Mouse (Mus musculus): ENCODE measurements around the gene 3425401B19Rik.

3425401B19Rik gene

GRCm38 (mm10) chr14:32638485-32638884 lies 46.6 kb downstream of the 3425401B19Rik start:
- DNase-seq = no peak

GRCm38 (mm10) chr14:32634015-32634682 lies 50.9 kb downstream of the 3425401B19Rik start:
- no peak for DNase-seq

GRCm38 (mm10) chr14:32632908-32633600 lies 52.0 kb downstream of the 3425401B19Rik start:
- no peak for DNase-seq

- no peak for DNase-seq
Observed at GRCm38 (mm10) chr14:32628584-32628983, 56.5 kb downstream of the 3425401B19Rik start.

- no peak for DNase-seq
Observed at GRCm38 (mm10) chr14:32627271-32627670, 57.8 kb downstream of the 3425401B19Rik start.

GRCm38 (mm10) chr14:32624811-32625210 lies 60.3 kb downstream of the 3425401B19Rik start:
- DNase-seq = no peak

- no peak for DNase-seq
Observed at GRCm38 (mm10) chr14:32624245-32624644, 60.8 kb downstream of the 3425401B19Rik start.

- DNase-seq = no peak
Observed at GRCm38 (mm10) chr14:32617253-32617652, 67.8 kb downstream of the 3425401B19Rik start.

- peak; percentile 63 for DNase-seq
Observed at GRCm38 (mm10) chr14:32609392-32609791, 75.7 kb downstream of the 3425401B19Rik start.

Measured in thymus, postnatal 4 days (tissue).